Mouse (Mus musculus) heart, embryonic 13.5 days (tissue): Measurements from ENCODE around the gene Calcb. TPM values are rescaled to one million over a fixed set of nuclear protein-coding genes. Genes with fewer than 3 reads are reported as not detected.
A peak's percentile ranks its signal among the peaks of the same experiment; 100 is the strongest.
"Not testable (repeated sequence)": the region's sequence is repeated elsewhere in the genome, so short reads cannot be mapped to it uniquely, and the experiment has no call there.

Experiments used
- ATAC-seq: fragments of 200-750 bp; cut with Nextera tagmentation; 2 replicates; pipeline ENCODE4 v1.8.0; 2017; ENCODE audit warnings: moderate TSS enrichment; ENCODE audit not compliant: insufficient number of reproducible peaks, low FRiP score, low TSS enrichment; ENCODE audit errors: extremely low read depth
- H3K27ac ChIP-seq: fragments of 300-500 bp; sonication (generic); replicated peaks from 2 replicates; pipeline ENCODE4 v1.5.1; 2015; ENCODE audit warnings: moderate library complexity, mild to moderate bottlenecking, inconsistent platforms
- H3K27me3 ChIP-seq: fragments of 300-500 bp; sonication (generic); replicated peaks from 2 replicates; pipeline ENCODE4 v1.6.1; 2015; ENCODE audit warnings: mild to moderate bottlenecking, inconsistent platforms
- H3K36me3 ChIP-seq: fragments of 300-500 bp; sonication (generic); 2 replicates; pipeline ENCODE4 v1.6.1; 2015; ENCODE audit warnings: mild to moderate bottlenecking, inconsistent platforms
- H3K4me1 ChIP-seq: fragments of 300-500 bp; sonication (generic); 2 replicates; pipeline ENCODE4 v1.6.1; 2015; ENCODE audit warnings: inconsistent platforms
- H3K4me2 ChIP-seq: fragments of 300-500 bp; sonication (generic); 2 replicates; pipeline ENCODE4 v1.6.1; 2015; ENCODE audit warnings: inconsistent platforms, mild to moderate bottlenecking, moderate library complexity
- H3K4me3 ChIP-seq: fragments of 300-500 bp; sonication (generic); 2 replicates; pipeline ENCODE4 v1.5.1; 2015; ENCODE audit warnings: moderate library complexity, mild to moderate bottlenecking, inconsistent platforms
- H3K9ac ChIP-seq: fragments of 300-500 bp; sonication (generic); 2 replicates; pipeline ENCODE4 v1.6.1; 2015; ENCODE audit warnings: inconsistent platforms, mild to moderate bottlenecking, moderate library complexity
- H3K9me3 ChIP-seq: fragments of 300-500 bp; sonication (generic); 2 replicates; pipeline ENCODE4 v1.6.1; 2016; ENCODE audit warnings: inconsistent platforms
- WGBS: fragments of 180-500 bp; shearing (Covaris S2); methylation state at CpG from one replicate; pipeline ENCODE4 v1.1.7; 2015; ENCODE audit warnings: mixed read lengths; 5-methylcytosine and 5-hydroxymethylcytosine counted together
- polyA plus RNA-seq: library from polyadenylated mRNA; unstranded; fragments of >200 nt; fragmentation: Nextera tagmentation; extraction: Ambion mirVana; gene quantifications from 2 replicates; pipeline ENCODE4 v1.2.1, GENCODE M21; 2015

The Calcb gene
- polyA plus RNA-seq, 1 experiment from 2014 or later = not detected

DNA sequence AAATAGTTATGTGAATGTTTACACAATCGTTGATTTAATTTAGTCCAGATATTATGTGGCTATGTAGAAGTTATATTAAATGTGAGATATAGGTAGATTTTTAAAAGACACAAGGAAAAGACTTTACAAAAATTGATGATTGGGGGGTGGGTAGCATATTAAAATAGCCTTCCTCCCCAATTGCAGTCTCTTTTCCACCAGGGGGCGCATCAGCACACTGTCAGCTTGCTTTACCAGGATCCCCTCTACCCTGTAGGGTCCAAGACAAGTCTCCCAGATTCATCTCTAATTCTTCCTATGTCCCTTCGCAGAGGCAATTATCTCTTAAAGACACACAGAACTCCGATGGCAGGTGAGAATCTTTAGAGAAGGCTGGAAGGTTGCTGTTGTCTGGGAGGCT lies 13.3 kb downstream of the Calcb start:
- H3K27me3 ChIP-seq, ATAC-seq, H3K4me1 ChIP-seq, H3K9ac ChIP-seq, H3K27ac ChIP-seq, H3K9me3 ChIP-seq, H3K4me2 ChIP-seq, H3K4me3 ChIP-seq, H3K36me3 ChIP-seq: not testable (repeated sequence)
- 24% methylated on average over 4 of the region's 4 CpGs for WGBS

DNA sequence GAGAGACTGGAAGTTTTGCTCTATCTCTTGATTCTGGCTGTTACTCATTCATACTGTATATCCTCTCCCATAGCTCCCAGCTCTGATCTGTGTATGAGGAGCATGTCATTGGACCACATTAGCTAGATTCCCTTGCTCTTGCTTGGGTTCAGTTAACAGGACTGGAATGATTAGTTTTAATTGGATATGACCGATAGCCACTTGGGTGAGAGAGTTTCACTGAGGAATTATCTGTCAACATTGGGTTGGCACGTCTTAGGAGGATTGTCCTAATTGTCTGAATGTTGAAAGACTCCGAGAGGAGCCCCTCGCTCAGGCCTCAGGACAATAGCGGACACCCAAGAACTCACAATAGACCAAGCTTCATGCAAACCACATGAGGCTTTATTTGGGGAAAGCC lies 17.8 kb downstream of the Calcb start:
- Histone ChIP-seq H3K27ac (no peak overlapping the region), H3K9ac (no peak overlapping the region), H3K27me3 (no peaks in the 10 kb centered on the region; the same call in 1 of the 2 replicates), H3K4me2 (no peak overlapping the region), H3K36me3 (no peaks in the 10 kb centered on the region), H3K9me3 (no peaks in the 10 kb centered on the region), H3K4me3 (no peak overlapping the region), H3K4me1 (no peaks in the 10 kb centered on the region)
- 82% methylated on average over 5 of the region's 5 CpGs for WGBS
- no peak for ATAC-seq

- ATAC-seq = no peak
Observed at GRCm38 (mm10) chr7:114738166-114738565, 19.7 kb downstream of the Calcb start.

DNA sequence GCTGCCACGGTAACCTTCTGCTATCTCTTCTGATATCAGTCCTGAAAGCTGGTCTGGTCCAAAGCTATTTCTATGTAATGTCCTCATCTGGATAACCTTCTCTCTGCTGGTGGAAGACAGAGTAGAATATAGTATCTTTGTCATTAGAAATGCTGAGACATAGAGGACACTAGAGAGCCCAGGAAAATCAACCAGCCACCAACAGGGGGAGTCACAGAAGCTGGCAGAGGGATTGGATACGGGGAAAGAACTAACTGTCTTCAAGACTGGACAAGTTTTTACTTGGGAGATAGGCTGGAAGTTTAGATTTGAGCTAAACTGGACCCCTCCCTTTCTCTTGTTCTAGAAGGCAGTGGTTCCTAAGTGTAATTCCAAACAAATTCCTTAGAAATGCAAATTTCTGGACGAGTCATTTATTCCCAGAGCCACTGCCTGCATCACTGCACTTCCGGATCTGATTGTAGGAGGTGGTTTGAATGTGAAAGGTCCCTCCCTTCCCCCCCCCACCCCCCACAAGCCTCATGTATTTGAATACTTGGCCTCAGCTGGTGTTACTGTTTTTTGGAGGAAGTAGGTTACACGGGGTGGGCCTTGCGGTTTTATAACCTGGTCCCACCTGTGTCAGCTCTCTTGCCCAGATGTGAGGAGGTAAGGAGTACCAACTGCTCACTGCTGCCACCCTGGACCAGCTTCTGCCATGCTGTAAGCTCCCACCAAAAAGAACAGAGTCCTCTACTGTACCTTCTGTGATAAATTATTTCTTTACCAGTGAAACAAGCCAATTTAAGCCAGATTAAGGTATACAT lies 22.1 kb downstream of the Calcb start:
- no peak for ATAC-seq
- H3K4me3 ChIP-seq = no peak overlapping the region
- no peaks in the 10 kb centered on the region for H3K36me3 ChIP-seq
- peaks cover 8% of the 10 kb centered on the region for H3K27me3 ChIP-seq
- 47% methylated on average over 6 of the region's 6 CpGs for WGBS
- peaks cover 11% of the 10 kb centered on the region for H3K4me1 ChIP-seq
- H3K4me2 ChIP-seq = no peak overlapping the region
- no peak overlapping the region for H3K9ac ChIP-seq
- no peaks in the 10 kb centered on the region for H3K9me3 ChIP-seq
- H3K27ac ChIP-seq = no peak overlapping the region

More at GRCm38 (mm10) chr7:114738166-114738565, 19.7 kb downstream of the Calcb start:
- no peak overlapping the region for H3K4me3 ChIP-seq
- H3K4me2 ChIP-seq = no peak overlapping the region
- H3K9ac ChIP-seq = no peak overlapping the region
- H3K27ac ChIP-seq = no peak overlapping the region
- H3K36me3 ChIP-seq = no peaks in the 10 kb centered on the region
- H3K9me3 ChIP-seq = no peaks in the 10 kb centered on the region
- no peaks in the 10 kb centered on the region; the same call in 1 of the 2 replicates for H3K27me3 ChIP-seq
- no peaks in the 10 kb centered on the region for H3K4me1 ChIP-seq

- peaks cover 13% of the 10 kb centered on the region for H3K4me1 ChIP-seq
- no peak within 1 kb of the TSS for H3K4me2 ChIP-seq
- 54% methylated on average over 5 of the region's 5 CpGs for WGBS
- no peaks in the 10 kb centered on the region for H3K9me3 ChIP-seq
- H3K27ac ChIP-seq = no peak within 1 kb of the TSS
- peaks cover 22% of the 10 kb centered on the region for H3K27me3 ChIP-seq
- H3K4me3 ChIP-seq = no peak within 1 kb of the TSS
- H3K36me3 ChIP-seq = no peaks in the 10 kb centered on the region
- ATAC-seq = no peak
- no peak within 1 kb of the TSS for H3K9ac ChIP-seq
Observed at GRCm38 (mm10) chr7:114743022-114743780, 24.8 kb downstream of the Calcb start, which contains the start of gene Insc. Insc (plus strand) TSS chr7:114743694.

- Histone ChIP-seq H3K27ac (no peak overlapping the region), H3K27me3 (peaks cover 22% of the 10 kb centered on the region), H3K4me3 (no peak overlapping the region), H3K4me2 (peak overlapping the region; percentile 76; the same call in 1 of the 2 replicates), H3K9me3 (no peaks in the 10 kb centered on the region), H3K4me1 (peaks cover 13% of the 10 kb centered on the region), H3K9ac (no peak overlapping the region), H3K36me3 (no peaks in the 10 kb centered on the region)
- 31% methylated on average over 3 of the region's 3 CpGs for WGBS
- ATAC-seq = no peak
Observed at GRCm38 (mm10) chr7:114744639-114745245, 26.3 kb downstream of the Calcb start.

DNA sequence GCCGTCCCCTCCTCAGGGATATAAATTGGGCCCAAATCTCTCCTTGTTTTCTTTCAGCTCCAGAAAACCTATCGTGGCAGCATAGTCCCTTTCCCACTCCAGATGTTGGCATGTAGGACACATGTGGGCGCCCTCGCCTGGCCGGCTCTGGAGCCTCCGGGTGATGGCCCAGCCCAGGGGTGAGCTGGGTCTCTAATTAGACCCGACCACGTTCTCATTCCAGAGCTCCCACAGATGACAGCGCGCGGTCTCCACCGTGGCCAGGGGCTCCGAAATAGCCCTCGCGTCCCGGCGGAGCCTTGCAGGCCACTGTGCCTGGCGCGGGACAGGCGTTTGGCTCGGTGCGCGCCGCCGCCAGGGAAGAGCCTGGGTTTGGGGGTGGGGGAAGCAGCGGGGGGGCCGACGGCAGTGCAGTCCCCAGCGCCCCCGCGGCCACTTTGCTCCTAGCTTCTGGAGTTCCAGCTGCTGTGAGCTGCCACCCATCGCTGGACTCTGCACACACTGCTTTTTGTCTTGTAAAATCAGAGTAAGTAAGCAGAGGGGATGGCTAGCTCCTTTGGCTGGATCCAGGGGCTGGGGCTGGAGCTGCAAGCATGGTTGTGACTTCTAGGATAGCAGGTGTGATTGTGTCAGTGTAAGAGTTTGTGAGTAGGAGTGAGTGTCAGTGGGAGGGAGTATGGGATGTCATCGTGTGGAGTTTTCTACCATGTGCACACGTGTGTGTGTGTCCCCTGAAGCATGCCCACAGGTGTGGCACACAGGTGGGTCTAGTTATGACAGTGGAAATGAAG lies 27.2 kb downstream of the Calcb start:
- Histone ChIP-seq H3K9ac (peak overlapping the region; percentile 70), H3K27me3 (peaks cover 22% of the 10 kb centered on the region), H3K36me3 (no peaks in the 10 kb centered on the region), H3K9me3 (no peaks in the 10 kb centered on the region), H3K4me1 (peaks cover 13% of the 10 kb centered on the region), H3K27ac (no peak overlapping the region), H3K4me3 (peak overlapping the region; percentile 48), H3K4me2 (peak overlapping the region; percentile 76)
- ATAC-seq = peak; percentile 28; the same call in 1 of the 2 replicates
- 5% methylated on average over 34 of the region's 34 CpGs for WGBS

DNA sequence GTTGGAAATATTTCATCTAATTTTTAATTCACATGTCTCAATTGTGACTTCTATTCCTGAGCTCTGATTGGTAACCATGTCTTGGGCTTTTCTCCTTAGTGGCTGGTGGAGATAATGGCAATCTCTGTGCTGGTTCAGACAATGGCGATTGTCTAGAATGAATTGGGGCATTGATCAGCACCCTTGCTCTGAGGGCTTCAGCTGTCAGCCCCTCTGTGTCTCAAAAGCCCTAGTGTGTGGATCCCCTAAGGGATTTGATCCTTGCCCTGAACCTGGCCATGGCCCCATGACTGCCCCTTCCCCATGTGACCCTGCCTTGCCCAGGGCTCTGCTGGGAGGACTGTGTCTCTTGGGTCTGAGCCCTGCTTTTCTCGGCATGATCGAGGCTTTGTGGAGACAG lies 29.2 kb downstream of the Calcb start:
- Histone ChIP-seq H3K4me2 (no peak overlapping the region), H3K4me3 (no peak overlapping the region), H3K4me1 (peaks cover 13% of the 10 kb centered on the region), H3K9me3 (no peaks in the 10 kb centered on the region), H3K9ac (no peak overlapping the region), H3K27me3 (peaks cover 22% of the 10 kb centered on the region), H3K36me3 (no peaks in the 10 kb centered on the region), H3K27ac (no peak overlapping the region)
- ATAC-seq = no peak
- 73% methylated on average over 3 of the region's 3 CpGs for WGBS

- H3K27me3 ChIP-seq = peaks cover 22% of the 10 kb centered on the region
- WGBS = 52% methylated on average over 4 of the region's 4 CpGs
- ATAC-seq = no peak
Observed at GRCm38 (mm10) chr7:114748239-114748638, 29.8 kb downstream of the Calcb start.

DNA sequence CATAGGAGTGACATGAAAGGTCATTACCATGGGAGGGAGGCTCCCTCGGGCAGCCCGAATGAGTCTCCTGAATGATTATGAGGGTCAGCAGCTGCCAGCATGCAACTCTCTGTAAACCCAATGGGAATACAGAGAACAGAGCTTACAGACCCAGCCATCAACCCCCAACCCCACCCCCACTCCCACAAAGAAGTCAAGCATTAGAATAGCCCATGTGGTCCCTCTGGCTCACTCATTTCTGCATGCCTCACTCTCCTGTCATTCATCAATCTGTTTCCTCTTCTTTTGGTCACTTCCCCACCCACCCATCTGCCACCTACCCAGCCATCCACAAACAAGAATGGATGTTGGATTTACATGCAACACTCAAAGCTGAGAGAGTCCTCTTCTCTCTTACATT lies 35.0 kb downstream of the Calcb start:
- H3K4me3 ChIP-seq = no peak overlapping the region
- no peak overlapping the region for H3K9ac ChIP-seq
- H3K27ac ChIP-seq = no peak overlapping the region
- no peak overlapping the region for H3K4me2 ChIP-seq
- H3K4me1 ChIP-seq = peaks cover 8% of the 10 kb centered on the region; the same call in 1 of the 2 replicates
- no peaks in the 10 kb centered on the region for H3K27me3 ChIP-seq
- H3K9me3 ChIP-seq = no peaks in the 10 kb centered on the region
- H3K36me3 ChIP-seq = no peaks in the 10 kb centered on the region
- no peak for ATAC-seq
- WGBS = 75% methylated on average over 2 of the region's 2 CpGs

More at GRCm38 (mm10) chr7:114748239-114748638, 29.8 kb downstream of the Calcb start:
- H3K36me3 ChIP-seq = no peaks in the 10 kb centered on the region
- no peaks in the 10 kb centered on the region for H3K9me3 ChIP-seq
- no peak overlapping the region for H3K27ac ChIP-seq
- no peak overlapping the region for H3K9ac ChIP-seq
- peaks cover 13% of the 10 kb centered on the region for H3K4me1 ChIP-seq
- no peak overlapping the region for H3K4me2 ChIP-seq
- no peak overlapping the region for H3K4me3 ChIP-seq

DNA sequence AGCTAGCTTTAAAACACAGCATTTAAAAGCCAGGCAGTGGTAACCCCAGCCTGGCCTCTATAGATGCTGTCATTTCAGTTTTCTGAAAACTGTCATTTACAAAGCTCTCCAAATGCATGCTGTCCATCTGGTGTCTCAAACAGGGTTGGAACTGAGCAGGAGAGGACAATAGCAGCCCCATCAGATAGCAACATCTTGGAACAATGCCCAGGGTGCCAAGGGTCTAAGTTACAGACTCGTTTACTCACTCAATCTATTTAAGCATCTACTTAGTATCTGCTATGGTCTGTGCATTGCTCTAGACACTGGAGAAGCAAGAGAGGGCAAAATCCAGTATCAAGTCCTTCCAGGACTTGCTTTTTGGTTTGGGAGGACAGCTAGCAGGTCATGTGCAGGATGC lies 35.8 kb downstream of the Calcb start:
- Histone ChIP-seq H3K9ac (no peak overlapping the region), H3K4me2 (no peak overlapping the region), H3K9me3 (no peaks in the 10 kb centered on the region), H3K27ac (no peak overlapping the region), H3K4me1 (peaks cover 8% of the 10 kb centered on the region; the same call in 1 of the 2 replicates), H3K36me3 (no peaks in the 10 kb centered on the region), H3K4me3 (no peak overlapping the region), H3K27me3 (no peaks in the 10 kb centered on the region)
- ATAC-seq = no peak
- WGBS = 20% methylated on average over 1 of the region's 1 CpGs
